Mouse (Mus musculus) myocyte (in vitro differentiated cells): ENCODE measurements around the gene Map4k5. TPM values are rescaled to one million over a fixed set of nuclear protein-coding genes. Genes with fewer than 3 reads are reported as not detected.

Experiments
- H3K27me3 ChIP-seq: one replicate; pipeline ENCODE4 v1.6.1; 2011; ENCODE audit not compliant: control insufficient read depth, insufficient read depth, insufficient read length
- H3K36me3 ChIP-seq: one replicate; pipeline ENCODE4 v1.6.1; 2011; ENCODE audit not compliant: control insufficient read depth, insufficient read depth
- H3K4me2 ChIP-seq: one replicate; pipeline ENCODE4 v1.6.1; 2011; ENCODE audit warnings: low read depth, control low read depth
- H3K4me3 ChIP-seq: one replicate; pipeline ENCODE4 v1.5.1; 2011; ENCODE audit warnings: mild to moderate bottlenecking, control low read depth, moderate library complexity
- H3K79me2 ChIP-seq: one replicate; pipeline ENCODE4 v1.6.1; 2011; ENCODE audit not compliant: control insufficient read depth, insufficient read depth
- H3ac ChIP-seq: one replicate; pipeline ENCODE4 v1.6.1; 2011; ENCODE audit not compliant: control insufficient read depth, insufficient read length
- CEBPB ChIP-seq: IDR thresholded peaks from 2 replicates; pipeline ENCODE4 v1.6.1; 2011; ENCODE audit warnings: mild to moderate bottlenecking, moderate library complexity; ENCODE audit not compliant: poor library complexity, insufficient read depth, severe bottlenecking
- E2F4 ChIP-seq: IDR thresholded peaks from one replicate; pipeline ENCODE4 v1.6.1; 2011; ENCODE audit warnings: mild to moderate bottlenecking, control low read depth, moderate library complexity; ENCODE audit not compliant: insufficient read depth
- MAX ChIP-seq: IDR thresholded peaks from one replicate; pipeline ENCODE4 v1.6.1; 2011; ENCODE audit warnings: low read depth, mild to moderate bottlenecking, control low read depth
- MYOD1 ChIP-seq, 3 experiments: IDR thresholded peaks; one replicate each; pipeline ENCODE4 v1.6.1; 2011; ENCODE audit warnings: control low read depth in 2 of 3, low read depth in 2 of 3, mild to moderate bottlenecking in 2 of 3, moderate library complexity in 1 of 3; ENCODE audit not compliant: insufficient read length in 2 of 3, control insufficient read depth in 1 of 3
- MYOG ChIP-seq, 3 experiments: IDR thresholded peaks; one replicate each; pipeline ENCODE4 v1.6.1; 2011; ENCODE audit warnings: control low read depth in 2 of 3, low read depth in 2 of 3, mild to moderate bottlenecking in 2 of 3; ENCODE audit not compliant: insufficient read length in 2 of 3, control insufficient read depth in 1 of 3, insufficient read depth in 1 of 3
- POLR2A ChIP-seq: IDR thresholded peaks from one replicate; pipeline ENCODE4 v1.6.1; 2011; ENCODE audit warnings: low read depth, mild to moderate bottlenecking, control low read depth, moderate library complexity; ENCODE audit not compliant: insufficient read length
- POLR2AphosphoS2 ChIP-seq: IDR thresholded peaks from one replicate; pipeline ENCODE4 v1.6.1; 2011; ENCODE audit warnings: low read depth, control low read depth; ENCODE audit not compliant: insufficient read length
- REST ChIP-seq: IDR thresholded peaks from one replicate; pipeline ENCODE4 v1.6.1; 2011; ENCODE audit warnings: mild to moderate bottlenecking, control low read depth, moderate library complexity; ENCODE audit not compliant: insufficient read depth, insufficient read length
- SRF ChIP-seq: IDR thresholded peaks from one replicate; pipeline ENCODE4 v1.6.1; 2011; ENCODE audit warnings: low read depth; ENCODE audit not compliant: control insufficient read depth, insufficient read length
- TCF12 ChIP-seq: IDR thresholded peaks from one replicate; pipeline ENCODE4 v1.6.1; 2011; ENCODE audit warnings: mild to moderate bottlenecking, control low read depth; ENCODE audit not compliant: poor library complexity, insufficient read depth, severe bottlenecking
- TCF3 ChIP-seq: IDR thresholded peaks from one replicate; pipeline ENCODE4 v1.6.1; 2011; ENCODE audit warnings: low read depth, control low read depth; ENCODE audit not compliant: insufficient read length
- USF1 ChIP-seq: IDR thresholded peaks from one replicate; pipeline ENCODE4 v1.6.1; 2011; ENCODE audit warnings: low read depth, mild to moderate bottlenecking, control low read depth, moderate library complexity
- polyA plus RNA-seq: library from polyadenylated mRNA; unstranded; fragments of >200 nt; fragmentation: generic; extraction: Trizol; gene quantifications from one replicate; pipeline ENCODE4 v1.2.1, GENCODE M21; 2012; ENCODE audit warnings: missing spikeins

Gene Map4k5
- polyA plus RNA-seq, 1 experiment: 6.1 TPM

DNA sequence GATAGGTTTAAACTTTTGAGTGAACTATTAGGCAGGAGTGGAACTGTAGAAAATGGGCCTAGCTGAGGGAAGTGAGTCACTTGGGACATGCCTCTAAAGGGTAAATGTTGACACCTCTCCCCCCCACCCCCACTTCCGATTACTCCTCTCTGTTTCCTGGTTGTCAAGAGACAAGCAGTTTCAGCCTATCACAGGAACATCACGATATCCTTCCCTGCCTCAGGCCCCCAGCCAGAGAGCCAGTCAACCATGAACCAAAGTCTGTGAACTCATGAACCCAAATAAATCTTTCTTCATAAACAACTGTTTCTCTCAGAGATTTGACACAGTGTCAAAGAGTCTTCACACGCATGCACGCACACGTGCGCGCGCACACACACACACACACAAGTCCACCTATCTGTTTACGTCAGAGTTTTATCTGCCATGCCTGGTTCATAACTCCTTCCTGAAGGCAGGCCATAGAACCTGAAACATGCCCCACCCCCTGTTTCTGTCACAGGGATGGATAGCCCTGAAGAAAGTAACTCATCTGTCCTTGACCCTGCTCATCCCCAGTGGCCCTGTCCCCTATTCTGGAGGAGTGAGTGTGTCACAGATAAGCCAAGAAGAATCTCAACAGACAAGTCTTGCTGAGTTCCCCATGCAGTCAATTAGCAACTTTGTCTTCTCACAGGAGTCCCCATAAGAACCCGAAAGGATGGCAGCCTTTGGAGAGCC, 126.7 kb downstream of the Map4k5 start:
- Histone ChIP-seq H3K27me3 (no peaks in the 10 kb centered on the region), H3K4me3 (no peak overlapping the region), H3K4me2 (no peak overlapping the region), H3ac (no peak overlapping the region), H3K36me3 (no peaks in the 10 kb centered on the region), H3K79me2 (no peaks in the 10 kb centered on the region)
- no peak for TF ChIP-seq POLR2AphosphoS2
- no peak for TF ChIP-seq TCF3
- TF ChIP-seq SRF: no peak

DNA sequence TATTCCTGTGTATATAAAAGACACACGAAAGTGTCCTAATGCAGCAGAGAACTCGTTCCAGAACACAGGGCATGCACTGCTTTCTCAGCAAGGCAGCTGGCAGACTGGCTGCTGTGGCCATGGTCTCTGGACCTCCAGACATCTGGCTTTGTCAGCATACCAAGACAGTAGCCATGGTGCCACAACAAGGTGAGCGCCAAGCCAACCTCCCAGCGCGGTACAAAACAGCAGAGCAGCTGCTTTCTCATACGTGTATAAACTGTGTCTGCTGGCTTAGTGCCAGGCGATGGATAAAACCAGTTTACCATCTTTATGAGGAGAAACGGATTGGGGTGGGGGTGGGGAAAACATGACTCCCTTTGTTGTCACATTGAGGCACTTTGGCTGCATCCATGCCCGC, 127.5 kb downstream of the Map4k5 start:
- no peak for TF ChIP-seq MAX
- TF ChIP-seq TCF12: no peak
- TF ChIP-seq SRF: no peak
- TF ChIP-seq POLR2AphosphoS2: no peak
- no peaks in the 10 kb centered on the region for H3K36me3 ChIP-seq
- no peaks in the 10 kb centered on the region for H3K79me2 ChIP-seq
- H3K4me3 ChIP-seq: no peak overlapping the region
- H3K4me2 ChIP-seq: no peak overlapping the region
- no peaks in the 10 kb centered on the region for H3K27me3 ChIP-seq
- H3ac ChIP-seq: no peak overlapping the region

DNA sequence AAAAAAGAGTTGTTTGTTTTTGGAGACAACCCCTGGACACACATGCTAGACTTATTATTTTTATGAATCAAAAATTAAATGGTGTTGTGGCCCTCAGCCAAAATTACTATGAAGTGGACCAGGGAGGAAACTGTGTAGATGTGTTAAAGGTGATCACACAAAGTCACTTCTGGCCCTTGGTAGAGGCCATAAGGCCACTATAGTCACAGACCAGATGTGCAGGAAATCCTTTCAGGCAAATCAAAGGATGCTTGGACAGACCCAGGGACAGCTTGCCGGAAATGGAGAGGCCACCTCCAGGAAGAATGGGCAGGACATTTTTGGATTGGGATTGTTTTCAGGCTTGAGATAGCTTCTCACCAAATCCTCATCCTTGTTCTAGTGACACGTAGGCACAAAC, 131.4 kb downstream of the Map4k5 start:
- H3K79me2 ChIP-seq: no peaks in the 10 kb centered on the region
- TF ChIP-seq USF1 (no peak), MYOG (IDR thresholded peaks at IDR 0.05; ENCODE audit: control insufficient read depth in 1 of 3, insufficient read depth in 1 of 3, insufficient read length in 2 of 3, low read depth in 2 of 3) (no peak), TCF12 (no peak), SRF (no peak), CEBPB (no peak)

DNA sequence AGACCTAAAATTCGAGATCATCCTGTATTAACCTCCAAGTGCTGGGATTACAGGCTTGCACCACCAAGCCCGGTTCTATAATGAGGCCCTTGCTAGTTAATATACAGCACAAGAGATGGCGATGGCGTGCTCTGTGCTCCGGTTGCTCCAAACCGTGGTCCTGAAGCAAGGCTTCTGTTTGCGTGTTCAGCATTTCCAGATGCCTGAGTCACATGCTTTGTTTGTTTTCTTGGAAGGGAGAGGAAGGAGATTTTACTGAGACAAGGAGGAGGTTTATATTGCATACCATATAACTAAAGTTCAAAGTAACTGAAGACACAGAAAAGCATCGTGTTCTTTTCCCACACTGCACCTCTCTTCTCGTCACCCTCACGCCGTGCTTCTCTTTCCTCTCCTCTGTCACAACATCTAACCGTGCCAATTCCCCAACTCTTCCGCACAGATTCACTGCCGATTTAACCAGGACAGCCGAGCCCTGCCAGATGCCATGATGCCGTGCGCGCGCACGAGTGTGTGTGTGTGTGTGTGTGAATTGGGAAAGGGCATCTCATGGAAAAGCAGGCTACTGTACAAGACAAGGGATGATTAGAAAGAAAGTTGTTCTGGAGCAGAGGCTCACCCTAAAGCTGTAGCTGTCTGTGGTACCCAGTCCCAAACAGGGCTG, 132.1 kb downstream of the Map4k5 start:
- Histone ChIP-seq H3K79me2 (no peaks in the 10 kb centered on the region), H3K4me2 (no peak overlapping the region), H3K36me3 (no peaks in the 10 kb centered on the region), H3K4me3 (no peak overlapping the region), H3ac (no peak overlapping the region), H3K27me3 (no peaks in the 10 kb centered on the region)
- TF ChIP-seq TCF3 (no peak), POLR2A (no peak), SRF (no peak), E2F4 (no peak), TCF12 (no peak), MAX (no peak), USF1 (no peak), MYOD1 (IDR thresholded peaks at IDR 0.05; ENCODE audit: control insufficient read depth in 1 of 3, insufficient read length in 2 of 3, low read depth in 2 of 3) (no peak)

More for the DNA sequence above, 131.4 kb downstream of the Map4k5 start:
- no peaks in the 10 kb centered on the region for H3K36me3 ChIP-seq
- no peaks in the 10 kb centered on the region for H3K27me3 ChIP-seq
- H3K4me3 ChIP-seq: no peak overlapping the region
- H3K4me2 ChIP-seq: no peak overlapping the region
- H3ac ChIP-seq: no peak overlapping the region

DNA sequence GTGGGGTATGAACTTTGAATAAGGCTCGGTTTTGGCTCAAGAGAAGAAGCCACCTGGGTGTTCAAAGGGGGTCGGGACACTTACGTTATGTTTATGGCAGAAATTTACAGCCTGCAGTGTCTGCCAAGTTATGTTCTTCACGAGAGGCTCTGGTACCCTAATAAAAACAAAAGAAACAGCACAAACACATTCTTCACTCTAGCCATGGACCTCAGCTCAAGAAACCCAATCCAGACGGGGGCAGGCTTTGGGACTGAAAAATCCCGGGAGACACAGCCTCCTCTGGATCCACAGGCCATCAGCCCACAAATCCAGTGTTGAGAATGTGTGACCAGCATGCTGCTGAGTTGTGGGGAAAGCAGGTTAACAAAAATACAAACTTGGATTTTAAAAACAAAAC, 133.0 kb downstream of the Map4k5 start:
- Histone ChIP-seq H3K79me2 (no peaks in the 10 kb centered on the region), H3K4me3 (no peak overlapping the region), H3K4me2 (no peak overlapping the region), H3K36me3 (no peaks in the 10 kb centered on the region), H3K27me3 (no peaks in the 10 kb centered on the region), H3ac (no peak overlapping the region)
- TF ChIP-seq MYOG (IDR thresholded peaks at IDR 0.05; ENCODE audit: control insufficient read depth in 1 of 3, insufficient read depth in 1 of 3, insufficient read length in 2 of 3, low read depth in 2 of 3) (no peak), MAX (no peak), MYOD1 (IDR thresholded peaks at IDR 0.05; ENCODE audit: control insufficient read depth in 1 of 3, insufficient read length in 2 of 3, low read depth in 2 of 3) (no peak), SRF (no peak), CEBPB (no peak), POLR2AphosphoS2 (no peak), TCF12 (no peak), REST (no peak), E2F4 (no peak), POLR2A (no peak), TCF3 (no peak), USF1 (no peak)
